Mouse (Mus musculus) heart, embryonic 14.5 days (tissue): ENCODE data around the gene Arhgap35. TPM values are rescaled to one million over a fixed set of nuclear protein-coding genes. Genes with fewer than 3 reads are reported as not detected.
"Not testable (repeated sequence)": the region's sequence is repeated elsewhere in the genome, so short reads cannot be mapped to it uniquely, and the experiment has no call there.

Source experiments
- ATAC-seq: fragments of 200-750 bp; cut with Nextera tagmentation; 2 replicates; pipeline ENCODE4 v1.8.0; 2017; ENCODE audit warnings: low read depth, moderate TSS enrichment; ENCODE audit not compliant: insufficient number of reproducible peaks, insufficient read depth, low FRiP score
- H3K27ac ChIP-seq, 2 experiments: fragments of 200-500 bp in 1 of 2; fragments of 300-500 bp in 1 of 2; sonication (generic) in 1 of 2; replicated peaks in 1 of 2; 2 replicates each; pipeline ENCODE4 v1.5.1; 2012 to 2014; ENCODE audit warnings: low read depth in 2 of 2, low read length in 2 of 2, control low read depth in 1 of 2, mild to moderate bottlenecking in 1 of 2, mixed read lengths in 1 of 2; ENCODE audit not compliant: control insufficient read depth in 1 of 2, insufficient read depth in 1 of 2
- H3K27me3 ChIP-seq: fragments of 300-500 bp; sonication (generic); 2 replicates; pipeline ENCODE4 v1.6.1; 2014; ENCODE audit warnings: mild to moderate bottlenecking, low read length, control low read depth; ENCODE audit not compliant: control insufficient read depth, insufficient read depth
- H3K36me3 ChIP-seq: fragments of 300-500 bp; sonication (generic); 2 replicates; pipeline ENCODE4 v1.6.1; 2014; ENCODE audit warnings: mild to moderate bottlenecking, control low read depth, low read length, mixed read lengths; ENCODE audit not compliant: control insufficient read depth, insufficient read depth
- H3K4me1 ChIP-seq, 2 experiments: fragments of 200-500 bp in 1 of 2; fragments of 300-500 bp in 1 of 2; sonication (generic) in 1 of 2; 2 replicates each; pipeline ENCODE4 v1.6.1; 2012 to 2014; ENCODE audit warnings: low read length in 2 of 2, control low read depth in 1 of 2, mixed read lengths in 1 of 2; ENCODE audit not compliant: control insufficient read depth in 2 of 2, insufficient read depth in 2 of 2
- H3K4me2 ChIP-seq: fragments of 300-500 bp; sonication (generic); 2 replicates; pipeline ENCODE4 v1.6.1; 2014; ENCODE audit warnings: mild to moderate bottlenecking, low read length
- H3K4me3 ChIP-seq, 2 experiments: fragments of 200-500 bp in 1 of 2; fragments of 300-500 bp in 1 of 2; sonication (generic) in 1 of 2; 2 replicates each; pipeline ENCODE4 v1.5.1; 2012 to 2014; ENCODE audit warnings: low read length in 2 of 2, mild to moderate bottlenecking in 2 of 2, control low read depth in 1 of 2, low read depth in 1 of 2, moderate library complexity in 1 of 2; ENCODE audit not compliant: control insufficient read depth in 1 of 2, insufficient read depth in 1 of 2
- H3K9ac ChIP-seq: fragments of 300-500 bp; sonication (generic); 2 replicates; pipeline ENCODE4 v1.6.1; 2014; ENCODE audit warnings: mild to moderate bottlenecking, low read length
- H3K9me3 ChIP-seq: fragments of 300-500 bp; sonication (generic); 2 replicates; pipeline ENCODE4 v1.6.1; 2016; ENCODE audit warnings: low read length, control low read depth; ENCODE audit not compliant: control insufficient read depth
- WGBS: fragments of 180-500 bp; shearing (Covaris S2); extraction: QIAGEN DNeasy Blood & Tissue Kit; methylation state at CpG from one replicate; pipeline ENCODE4 v1.1.7; 2014; 5-methylcytosine and 5-hydroxymethylcytosine counted together
- polyA plus RNA-seq: library from polyadenylated mRNA; unstranded; fragments of >200 nt; fragmentation: Nextera tagmentation; extraction: Ambion mirVana; gene quantifications from 2 replicates; pipeline ENCODE4 v1.2.1, GENCODE M21; 2014

Arhgap35 gene
- polyA plus RNA-seq, 1 experiment from 2014 or later: 18.0 TPM

DNA sequence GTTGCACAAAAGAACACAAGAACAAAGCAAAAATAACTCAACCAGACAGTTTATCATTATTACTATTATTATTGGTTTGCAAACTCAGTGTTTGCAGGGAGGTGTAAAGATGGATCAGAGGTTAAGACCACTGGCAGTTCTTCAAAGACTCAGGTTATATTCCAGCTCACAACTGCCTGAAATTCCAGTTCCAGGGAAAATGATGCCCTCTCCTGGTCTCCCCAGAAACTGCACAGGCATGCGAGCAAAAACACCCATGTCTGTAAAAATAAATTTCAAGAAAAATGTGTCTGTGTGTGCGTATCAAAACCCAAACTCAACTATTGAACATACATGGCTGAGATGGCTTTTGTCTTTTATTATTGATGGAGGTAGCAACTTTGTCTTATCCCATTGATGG lies 2.3 kb upstream of the Arhgap35 start:
- H3K9me3 ChIP-seq: no peaks in the 10 kb centered on the region
- H3K9ac ChIP-seq: no peak overlapping the region
- no peak for ATAC-seq
- H3K36me3 ChIP-seq: no peaks in the 10 kb centered on the region
- 14% methylated on average over 2 of the region's 2 CpGs for WGBS
- H3K4me1 ChIP-seq: peaks cover 22 to 32% of the 10 kb centered on the region in 2 experiments
- no peak overlapping the region for H3K4me3 ChIP-seq
- no peak overlapping the region for H3K27ac ChIP-seq
- no peaks in the 10 kb centered on the region for H3K27me3 ChIP-seq
- H3K4me2 ChIP-seq: no peak overlapping the region

DNA sequence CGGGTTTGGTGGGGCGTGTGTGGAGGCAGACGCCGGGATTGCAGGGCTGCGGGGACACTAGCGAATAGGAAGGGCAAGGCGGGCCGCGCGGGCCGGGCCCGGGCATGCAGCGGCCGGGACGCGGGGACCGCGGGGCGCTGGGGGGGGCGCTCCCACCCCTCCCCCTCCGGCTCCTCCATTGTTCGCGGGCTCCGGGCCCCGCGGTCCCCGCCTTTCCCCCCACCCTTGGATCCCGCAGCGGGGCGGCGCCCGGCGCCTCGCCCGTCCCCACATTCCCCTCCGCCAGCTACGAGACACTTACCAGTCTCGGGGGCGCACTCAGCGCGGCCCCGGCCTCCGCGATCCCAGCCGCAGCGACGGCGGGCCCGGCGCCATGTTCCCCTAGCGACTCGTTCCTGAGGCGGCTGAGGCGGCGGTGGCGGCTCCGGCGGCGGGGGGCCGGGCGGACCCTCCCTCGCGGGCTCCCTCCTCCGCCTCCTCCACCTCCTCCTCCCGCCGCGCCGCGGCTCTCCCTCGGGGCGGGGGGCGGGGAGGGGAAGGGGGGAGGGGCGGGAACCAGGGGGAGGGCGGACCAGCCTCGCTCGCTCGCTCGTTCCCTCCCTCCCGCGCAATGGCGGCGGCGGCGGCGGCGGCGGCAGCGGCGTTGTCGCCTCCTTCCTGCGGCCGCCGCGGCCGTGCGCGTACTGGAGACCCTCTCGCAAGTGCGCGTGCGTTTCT lies 464 bp downstream of the Arhgap35 start:
- no peaks in the 10 kb centered on the region for H3K9me3 ChIP-seq
- H3K27ac ChIP-seq: peak overlapping the region; percentile 99 to 100
- H3K4me2 ChIP-seq: peak overlapping the region; percentile 90
- peak; percentile 58 for ATAC-seq
- H3K4me3 ChIP-seq: peak overlapping the region; percentile 73 to 96
- peaks cover 29 to 53% of the 10 kb centered on the region in 2 experiments for H3K4me1 ChIP-seq
- peak overlapping the region; percentile 99 for H3K9ac ChIP-seq
- whole genome bisulfite sequencing: under 1% methylated on average over 52 of the region's 101 CpGs
- no peaks in the 10 kb centered on the region for H3K36me3 ChIP-seq
- H3K27me3 ChIP-seq: no peaks in the 10 kb centered on the region

DNA sequence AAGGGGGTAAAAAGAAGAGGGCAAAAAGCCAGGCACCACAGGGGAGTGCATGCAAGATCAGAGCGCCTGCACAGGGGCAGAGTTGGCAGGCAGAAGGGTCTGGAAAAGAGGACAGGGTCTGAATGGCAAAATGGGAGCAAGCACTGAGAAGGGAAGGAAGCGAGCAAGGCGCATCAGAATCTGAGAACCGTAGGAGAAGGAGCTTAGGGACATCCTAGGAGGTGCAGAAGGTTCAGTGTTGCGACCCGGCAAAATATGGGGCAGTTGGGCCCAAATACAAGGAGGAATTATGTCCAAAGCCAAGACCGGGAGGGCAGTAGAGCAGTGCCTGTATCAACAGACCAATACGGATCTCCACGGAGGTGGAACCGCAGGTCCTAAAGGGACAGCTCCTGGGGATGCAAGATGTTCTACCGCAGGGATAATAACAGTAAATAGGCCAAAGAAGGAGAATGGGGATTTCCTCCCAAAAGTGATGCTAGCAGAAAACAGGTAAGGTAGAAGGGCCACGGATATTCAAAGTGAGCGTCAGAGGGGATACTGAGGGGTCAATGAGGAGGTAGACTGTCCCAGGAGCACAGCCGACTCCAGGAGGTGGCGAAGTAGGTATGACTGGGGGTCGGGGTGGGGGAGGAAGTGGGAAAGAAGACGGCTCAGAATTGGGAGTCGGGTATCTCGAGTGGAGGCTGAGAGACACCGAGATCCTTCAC lies 1.2 kb downstream of the Arhgap35 start:
- Histone ChIP-seq H3K4me1 (peaks cover 29 to 55% of the 10 kb centered on the region in 2 experiments), H3K27ac (peak overlapping the region; percentile 94 to 100; a peak in 3 of 4 replicates), H3K36me3 (no peaks in the 10 kb centered on the region), H3K9ac (peak overlapping the region; percentile 99), H3K4me3 (peak overlapping the region; percentile 73 to 96), H3K4me2 (peak overlapping the region; percentile 90), H3K9me3 (no peaks in the 10 kb centered on the region), H3K27me3 (no peaks in the 10 kb centered on the region)
- WGBS: under 1% methylated on average over 20 of the region's 20 CpGs
- ATAC-seq: no peak

DNA sequence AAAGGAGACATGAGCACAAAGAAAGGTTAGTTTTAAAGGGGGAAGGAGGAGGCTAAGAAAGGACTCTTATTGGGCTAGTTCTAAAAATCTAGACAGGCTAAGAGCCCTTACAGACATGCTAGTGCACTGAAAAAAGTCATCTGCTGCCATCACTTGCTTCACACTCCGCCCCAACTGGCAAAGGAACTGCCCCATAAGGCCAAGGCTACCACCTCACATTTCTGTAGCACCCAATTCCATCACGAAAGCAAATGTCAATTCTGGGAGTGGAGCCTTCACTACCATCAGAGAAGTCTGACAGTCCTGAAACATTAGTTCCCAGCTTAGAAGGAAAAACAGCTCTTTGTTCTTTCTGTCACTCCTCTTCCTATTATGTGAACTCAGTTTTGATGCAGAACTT lies 4.4 kb downstream of the Arhgap35 start:
- Histone ChIP-seq H3K4me1 (peaks cover 21 to 45% of the 10 kb centered on the region in 2 experiments), H3K36me3 (no peaks in the 10 kb centered on the region), H3K9me3 (no peaks in the 10 kb centered on the region), H3K4me3 (no peak overlapping the region), H3K27ac (no peak overlapping the region), H3K27me3 (no peaks in the 10 kb centered on the region), H3K9ac (no peak overlapping the region), H3K4me2 (no peak overlapping the region)
- no peak for ATAC-seq
- 63% methylated on average over 2 of the region's 2 CpGs for WGBS

DNA sequence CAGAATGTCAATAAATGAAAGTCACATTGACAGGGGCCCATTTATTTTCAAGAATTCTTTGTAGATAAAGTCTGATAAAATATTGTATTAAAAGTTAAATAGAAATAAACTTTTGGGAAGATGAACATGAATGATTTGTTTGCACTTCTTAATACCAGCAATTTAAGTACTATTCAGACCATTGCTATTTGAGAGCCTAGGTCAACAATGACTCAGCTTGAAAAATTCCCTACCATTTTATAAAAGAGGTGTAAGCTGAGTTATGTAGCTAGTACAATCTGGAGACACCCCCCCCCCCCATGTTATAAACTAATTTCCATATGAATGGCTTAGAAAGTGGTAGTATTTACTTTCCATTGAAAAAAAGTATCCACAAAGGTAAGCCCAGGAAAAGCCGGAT lies 5.8 kb downstream of the Arhgap35 start:
- no peak overlapping the region for H3K4me2 ChIP-seq
- peaks cover 21 to 45% of the 10 kb centered on the region in 2 experiments for H3K4me1 ChIP-seq
- no peak overlapping the region for H3K4me3 ChIP-seq
- no peaks in the 10 kb centered on the region for H3K27me3 ChIP-seq
- H3K9ac ChIP-seq: no peak overlapping the region
- no peak overlapping the region for H3K27ac ChIP-seq
- ATAC-seq: no peak
- H3K36me3 ChIP-seq: no peaks in the 10 kb centered on the region
- H3K9me3 ChIP-seq: no peaks in the 10 kb centered on the region
- 84% methylated on average over 1 of the region's 1 CpGs for WGBS

DNA sequence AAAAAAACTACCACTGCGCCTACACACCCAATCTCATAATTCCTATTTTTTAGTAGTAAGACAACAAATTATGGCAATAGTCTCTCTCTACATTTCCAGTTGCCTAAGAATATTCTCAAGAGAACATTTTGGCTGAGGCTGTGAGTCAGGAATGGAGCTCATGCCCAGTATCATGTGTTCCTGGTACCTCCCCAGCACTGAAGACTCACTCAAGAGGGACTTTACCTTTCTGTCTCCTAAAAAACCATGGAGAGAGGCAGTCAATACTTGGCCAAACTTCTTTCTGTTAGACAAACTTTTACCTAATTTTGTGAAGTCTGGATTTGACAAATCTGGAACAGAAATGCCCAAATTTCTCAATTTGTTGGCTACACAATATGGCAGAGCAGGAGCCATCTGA lies 6.7 kb downstream of the Arhgap35 start:
- Histone ChIP-seq H3K27me3 (no peaks in the 10 kb centered on the region), H3K9ac (no peak overlapping the region), H3K4me3 (no peak overlapping the region), H3K27ac (no peak overlapping the region), H3K36me3 (no peaks in the 10 kb centered on the region), H3K9me3 (no peaks in the 10 kb centered on the region), H3K4me1 (peaks cover 16 to 43% of the 10 kb centered on the region in 2 experiments), H3K4me2 (no peak overlapping the region)
- WGBS: 96% methylated on average over 1 of the region's 1 CpGs
- no peak for ATAC-seq

DNA sequence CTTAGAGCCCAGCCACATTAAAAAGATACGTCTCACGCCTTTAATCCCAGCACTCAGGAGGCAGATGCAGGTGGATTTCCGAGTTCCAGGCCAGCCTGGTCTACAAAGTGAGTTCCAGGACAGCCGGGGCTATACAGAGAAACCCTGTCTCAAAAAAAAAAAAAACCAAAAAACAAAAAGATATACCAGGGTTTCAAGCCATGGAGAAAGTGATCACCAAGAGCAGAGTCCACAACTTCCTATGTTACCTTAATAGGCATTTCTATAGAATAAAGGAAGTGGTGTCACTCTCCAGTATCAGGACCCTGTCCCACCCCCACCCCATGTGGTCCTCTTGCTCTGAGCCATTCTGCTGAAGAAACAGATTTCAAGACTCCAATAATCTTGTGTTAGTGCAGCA lies 8.0 kb downstream of the Arhgap35 start:
- H3K4me1 ChIP-seq: peaks cover 8 to 43% of the 10 kb centered on the region in 2 experiments
- 95% methylated on average over 4 of the region's 4 CpGs for WGBS
- not testable (repeated sequence) for H3K36me3 ChIP-seq, H3K27me3 ChIP-seq, ATAC-seq, H3K9me3 ChIP-seq, H3K4me2 ChIP-seq, H3K27ac ChIP-seq, H3K9ac ChIP-seq, H3K4me3 ChIP-seq
